In genomic region chr2:167071641-167072601, GRCm38 (mm10) we compare ENCODE assay signal across 8 mouse cellular contexts. TPM values are rescaled to one million over a fixed set of nuclear protein-coding genes. Genes with fewer than 3 reads are reported as not detected.
DNase-seq lines count a peak whose midpoint lies in the region; ATAC-seq and TF ChIP-seq lines count a peak whose summit lies in the region.

No protein-coding gene starts in this region.

- H3K27ac ChIP-seq in heart, embryonic 14.5 days (replicated peaks in 1 of 2; ENCODE audit: control insufficient read depth in 1 of 2, insufficient read depth in 1 of 2, low read depth in 2 of 2, low read length in 2 of 2) = 0 out of 4 replicates have a peak overlapping the region, but pooled peaks of 1 of the 2 experiments have one; percentile 46
- peak overlapping the region; percentile 20; the same call in 1 of the 2 replicates for H3K27ac ChIP-seq in liver, embryonic 11.5 days (ENCODE audit: low read depth, low read length)

- H3K4me1 ChIP-seq in heart, embryonic 14.5 days (ENCODE audit: control insufficient read depth in 2 of 2, insufficient read depth in 2 of 2, low read length in 2 of 2) = peaks cover 6 to 8% of the 10 kb centered on the region in 2 experiments; a peak in 2 of 4 replicates
- H3K4me1 ChIP-seq in liver, embryonic 11.5 days (replicated peaks; ENCODE audit: control insufficient read depth, insufficient read depth, low read length) = peaks cover 3% of the 10 kb centered on the region; the same call in 1 of the 2 replicates

- H3K36me3 ChIP-seq in heart, embryonic 14.5 days (ENCODE audit: control insufficient read depth, insufficient read depth, low read length) = no peaks in the 10 kb centered on the region
- H3K36me3 ChIP-seq in liver, embryonic 11.5 days (ENCODE audit: control insufficient read depth, insufficient read depth, low read length) = no peaks in the 10 kb centered on the region
- peaks cover 4% of the 10 kb centered on the region for H3K36me3 ChIP-seq in myocyte (ENCODE audit: control insufficient read depth, insufficient read depth)

- peak overlapping the region; percentile 61 for H3K4me2 ChIP-seq in heart, embryonic 14.5 days (ENCODE audit: low read length)
- H3K4me2 ChIP-seq in liver, embryonic 11.5 days = peak overlapping the region; percentile 67
- peak overlapping the region; percentile 78 for H3K4me2 ChIP-seq in myocyte (ENCODE audit: low read depth)

- H3K4me3 ChIP-seq in heart, embryonic 14.5 days (ENCODE audit: control insufficient read depth in 1 of 2, insufficient read depth in 1 of 2, low read depth in 1 of 2, low read length in 2 of 2) = peak overlapping the region; percentile 43 to 51
- H3K4me3 ChIP-seq in liver, embryonic 11.5 days (ENCODE audit: low read depth, low read length) = peak overlapping the region; percentile 54
- peak overlapping the region; percentile 14 for H3K4me3 ChIP-seq in myocyte

- DNase-seq in c-Kit-negative CD71-positive TER-119-positive erythroid progenitor cells, embryonic 14.5 days (ENCODE audit: low read depth, low spot score) = peak; percentile 76
- DNase-seq in fibroblast of lung, adult 2 months (ENCODE audit: low read depth) = peak; percentile 82
- DNase-seq in kidney, postnatal 10 days = peak; percentile 98
- DNase-seq in liver, embryonic 11.5 days (ENCODE audit: low spot score) = peak; percentile 93
- peak; percentile 90 to 97 for DNase-seq in spleen, postnatal 4 days (ENCODE audit: low spot score in 2 of 2)

- no peak overlapping the region for H3ac ChIP-seq in myocyte (ENCODE audit: control insufficient read depth, insufficient read length)

- H3K9ac ChIP-seq in heart, embryonic 14.5 days (ENCODE audit: low read length) = peak overlapping the region; percentile 62
- H3K9ac ChIP-seq in liver, embryonic 11.5 days (ENCODE audit: low read depth, low read length) = peak overlapping the region; percentile 61

- H3K79me2 ChIP-seq in myocyte (ENCODE audit: control insufficient read depth, insufficient read depth) = no peaks in the 10 kb centered on the region

- peak; percentile 89 for ATAC-seq in CD4-positive, CD25-positive, alpha-beta regulatory T cell, adult 4 months
- peak; percentile 82 for ATAC-seq in heart, embryonic 14.5 days (ENCODE audit: insufficient number of reproducible peaks, insufficient read depth, low FRiP score, low read depth)
- peak; percentile 89 for ATAC-seq in liver, embryonic 11.5 days (replicated peaks; ENCODE audit: low FRiP score)

- no peak for TF ChIP-seq POLR2A in myocyte (IDR thresholded peaks at IDR 0.05; ENCODE audit: insufficient read length, low read depth)

- no peaks in the 10 kb centered on the region for H3K9me3 ChIP-seq in heart, embryonic 14.5 days (ENCODE audit: control insufficient read depth, low read length)
- no peaks in the 10 kb centered on the region for H3K9me3 ChIP-seq in liver, embryonic 11.5 days (ENCODE audit: control insufficient read depth, low read length)

- H3K27me3 ChIP-seq in heart, embryonic 14.5 days (ENCODE audit: control insufficient read depth, insufficient read depth, low read length) = no peaks in the 10 kb centered on the region
- no peaks in the 10 kb centered on the region for H3K27me3 ChIP-seq in liver, embryonic 11.5 days (replicated peaks; ENCODE audit: control insufficient read depth, insufficient read depth, low read length)
- no peaks in the 10 kb centered on the region for H3K27me3 ChIP-seq in myocyte (ENCODE audit: control insufficient read depth, insufficient read depth, insufficient read length)

- 9% methylated on average over 22 of the region's 22 CpGs for WGBS in heart, embryonic 14.5 days
- 9% methylated on average over 22 of the region's 22 CpGs for WGBS in liver, embryonic 11.5 days

TF ChIP-seq in myocyte, 11 proteins besides CTCF, POLR2A, EP300 and RAD21:
- TF ChIP-seq CEBPB (IDR thresholded peaks at IDR 0.05; ENCODE audit: insufficient read depth, poor library complexity, severe bottlenecking) (no peak), MAX (IDR thresholded peaks at IDR 0.05; ENCODE audit: low read depth) (no peak), REST (IDR thresholded peaks at IDR 0.05; ENCODE audit: insufficient read depth, insufficient read length) (no peak), E2F4 (IDR thresholded peaks at IDR 0.05; ENCODE audit: insufficient read depth) (no peak), SRF (IDR thresholded peaks at IDR 0.05; ENCODE audit: control insufficient read depth, insufficient read length, low read depth) (no peak)
TF ChIP-seq in myocyte: peak in this region for 0.

RNA-seq across cellular contexts. Expression of gene Znfx1, which starts 9.1 kb away (rescaled TPM):
- 10 to 100 TPM; 18.1 to 27.6 TPM for polyA plus RNA-seq in CD4-positive, CD25-positive, alpha-beta regulatory T cell, adult 4 months (2017; shearing (Covaris generic))
- polyA plus RNA-seq in heart, embryonic 14.5 days (2014; fragmentation: Nextera tagmentation; extraction: Ambion mirVana) = 7.8 TPM in 2 replicates
- 10.1 and 11.2 TPM in 2 replicates for polyA plus RNA-seq in liver, embryonic 11.5 days (2014; fragmentation: Nextera tagmentation; extraction: Ambion mirVana)
- polyA plus RNA-seq in myocyte (2012; fragmentation: generic; extraction: Trizol) = 23.3 TPM

RNA-seq across cellular contexts. Expression of gene Ddx27, which starts 56.9 kb away (rescaled TPM):
- 10 to 100 TPM; 33.4 to 61.0 TPM for polyA plus RNA-seq in CD4-positive, CD25-positive, alpha-beta regulatory T cell, adult 4 months (2017; shearing (Covaris generic))
- 22.2 and 23.0 TPM in 2 replicates for polyA plus RNA-seq in heart, embryonic 14.5 days (2014; fragmentation: Nextera tagmentation; extraction: Ambion mirVana)
- polyA plus RNA-seq in liver, embryonic 11.5 days (2014; fragmentation: Nextera tagmentation; extraction: Ambion mirVana) = 102 and 103 TPM in 2 replicates
- 46.9 TPM for polyA plus RNA-seq in myocyte (2012; fragmentation: generic; extraction: Trizol)
